Mouse (Mus musculus) 3T3-L1 (cell line): ENCODE measurements around the gene Cabin1.

ENCODE experiments used
- DNase-seq: peaks from one replicate; pipeline ENCODE4 v3.0.0-alpha.2; 2015; ENCODE audit warnings: low read depth, low spot score

The Cabin1 gene

DNA sequence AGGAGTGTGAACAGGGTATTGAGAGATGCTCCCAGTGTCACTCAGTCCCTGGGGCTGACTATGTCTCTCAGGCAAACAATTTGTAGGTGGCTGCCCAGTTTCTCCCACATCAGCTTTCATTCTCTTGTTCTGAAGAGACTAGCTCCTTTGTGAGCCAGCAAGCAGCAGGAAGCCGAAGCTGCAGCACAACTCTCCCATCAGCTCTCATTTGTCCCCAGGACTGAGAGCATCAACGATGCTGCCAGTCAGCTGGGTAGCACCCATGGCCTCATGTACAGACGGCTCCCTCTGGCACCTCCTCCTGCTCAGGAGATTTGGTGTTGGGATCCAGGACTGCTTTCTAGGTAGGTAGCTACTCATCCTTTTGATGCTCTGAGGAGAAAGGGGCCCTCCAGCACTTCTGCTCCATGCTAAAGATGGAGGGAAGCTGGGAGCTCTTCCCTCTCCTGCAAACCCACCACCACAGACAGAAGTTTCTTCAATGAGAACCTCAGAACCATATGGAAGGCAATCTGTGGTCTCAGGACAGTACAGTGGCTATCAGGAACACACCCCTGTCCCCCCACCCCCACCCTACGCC is 97.6 kb downstream of the Cabin1 start:
- DNase-seq = no peak

DNA sequence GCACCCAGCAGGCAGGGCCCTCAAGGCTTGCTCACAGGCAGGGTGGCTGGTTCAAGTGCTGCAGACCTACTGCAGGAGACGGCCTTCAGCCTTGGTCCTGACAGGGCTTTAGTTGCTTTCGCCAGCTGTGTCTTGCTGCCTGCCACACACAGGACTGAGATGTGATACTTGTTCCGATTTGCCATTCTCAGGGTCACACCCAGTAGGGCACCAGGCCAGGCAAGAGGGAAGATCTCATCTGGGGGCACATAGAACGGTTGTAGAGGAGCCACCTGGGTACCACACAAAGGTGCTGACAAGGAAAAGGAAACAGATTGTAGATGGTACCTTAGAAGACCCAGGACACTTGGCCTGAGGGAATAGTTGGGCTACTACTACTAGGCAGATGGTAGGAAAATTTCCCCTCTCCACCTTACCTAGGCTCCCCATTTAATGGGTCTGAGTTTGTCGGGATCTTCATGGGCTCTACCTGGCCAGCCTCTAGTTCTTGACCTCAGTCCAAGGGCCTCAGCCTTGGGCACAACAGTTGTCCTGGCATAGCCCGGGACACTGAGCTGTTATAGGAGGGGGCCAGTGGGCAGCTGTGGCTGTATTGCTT is 99.4 kb downstream of the Cabin1 start:
- DNase-seq = no peak

DNA sequence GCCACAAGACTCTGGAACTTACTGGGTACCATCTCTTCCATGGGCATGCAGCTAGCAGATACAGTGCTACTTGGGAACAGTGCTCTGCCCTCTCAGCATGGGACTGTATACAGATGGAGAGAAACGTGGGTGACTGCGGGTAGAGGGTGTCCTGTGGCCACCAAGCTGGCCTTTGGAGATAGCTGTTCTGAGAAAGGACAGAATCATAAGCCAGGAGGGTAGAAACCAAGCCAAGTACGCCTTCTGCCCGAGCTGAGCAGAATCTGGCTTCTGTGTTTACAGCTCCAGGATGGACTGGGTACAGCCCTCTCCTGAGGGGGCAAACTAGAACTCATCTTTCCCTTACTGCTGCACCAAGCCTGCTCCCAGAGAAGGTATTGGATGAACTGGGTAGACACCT is 101.6 kb downstream of the Cabin1 start:
- no peak for DNase-seq

DNA sequence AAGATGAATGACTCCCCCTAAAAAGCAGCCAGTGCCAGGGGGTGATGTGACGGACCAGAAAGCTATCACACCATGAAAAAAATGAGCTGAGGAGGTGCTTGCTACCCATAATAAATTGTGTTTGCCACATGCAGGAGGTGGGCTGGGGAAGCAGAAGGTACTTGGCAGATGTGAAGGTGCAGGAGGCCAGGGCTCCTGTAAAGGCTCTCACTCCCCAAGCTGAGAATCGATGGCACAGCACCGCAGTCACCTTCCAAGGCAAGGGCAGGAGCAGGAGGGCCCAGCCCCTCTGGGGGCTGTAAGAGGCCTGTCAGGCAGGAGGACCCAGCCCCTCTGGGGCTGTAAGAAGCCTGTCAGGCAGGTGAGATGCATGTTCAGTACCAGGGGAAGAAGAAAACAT is 102.3 kb downstream of the Cabin1 start:
- no peak for DNase-seq

DNA sequence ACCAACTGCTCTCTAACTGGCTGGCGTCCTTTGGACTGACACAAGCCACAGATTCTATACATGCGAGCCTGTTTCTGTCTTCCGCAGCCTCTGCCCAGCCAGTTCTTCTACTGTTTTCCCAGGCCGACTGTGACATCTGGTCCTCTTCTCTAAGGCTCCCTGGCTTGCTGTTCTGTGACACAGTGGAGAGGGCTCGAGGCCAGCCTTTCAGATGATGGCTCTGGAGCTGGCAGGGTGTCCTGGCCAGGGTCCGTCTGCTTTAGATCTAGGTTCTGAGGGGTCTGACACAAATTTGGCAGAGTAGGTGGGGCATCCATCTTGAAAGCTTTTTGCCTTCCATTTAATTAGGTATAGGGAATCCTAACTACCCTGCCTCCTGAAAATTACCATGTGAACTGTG is 102.8 kb downstream of the Cabin1 start:
- no peak for DNase-seq

DNA sequence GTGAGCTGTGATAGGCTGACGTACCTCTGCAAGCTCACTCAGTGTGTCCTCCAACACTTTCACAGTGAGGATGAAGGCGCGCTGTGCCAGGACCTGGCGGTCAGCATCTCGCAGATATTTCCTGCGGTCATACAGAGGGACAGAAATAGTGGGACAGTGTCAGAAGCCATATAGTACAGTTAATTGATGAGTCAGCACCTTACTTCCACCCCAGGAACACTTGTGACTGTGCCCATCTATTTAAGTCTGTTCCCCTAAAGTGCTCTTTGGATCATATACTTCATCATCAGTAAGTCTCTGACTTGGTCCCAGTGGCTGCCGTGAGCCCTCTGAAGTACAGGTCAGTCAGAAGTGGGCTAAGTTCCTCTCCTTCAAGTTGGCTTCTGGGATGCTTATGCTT is 106.4 kb downstream of the Cabin1 start:
- no peak for DNase-seq

DNA sequence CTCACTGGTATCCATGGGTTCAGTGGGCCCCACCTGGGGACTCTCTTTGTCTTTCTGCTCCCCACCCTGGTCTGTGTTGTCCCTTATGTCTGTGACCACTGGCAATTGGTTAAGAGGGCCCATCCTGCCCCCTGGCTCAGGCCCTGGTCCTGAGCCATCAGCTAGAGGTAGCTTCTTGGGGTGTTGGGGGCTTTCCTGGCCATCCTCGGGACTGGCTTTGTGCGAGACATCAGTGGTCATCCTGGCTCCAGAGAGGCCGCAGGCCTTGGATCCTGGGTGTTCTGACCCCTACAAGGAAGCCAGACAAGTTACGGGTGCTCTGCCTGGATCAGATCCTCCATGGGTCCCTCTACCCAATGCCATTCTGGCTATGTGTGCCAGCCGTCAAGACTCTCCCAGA is 107.0 kb downstream of the Cabin1 start:
- DNase-seq = no peak

DNA sequence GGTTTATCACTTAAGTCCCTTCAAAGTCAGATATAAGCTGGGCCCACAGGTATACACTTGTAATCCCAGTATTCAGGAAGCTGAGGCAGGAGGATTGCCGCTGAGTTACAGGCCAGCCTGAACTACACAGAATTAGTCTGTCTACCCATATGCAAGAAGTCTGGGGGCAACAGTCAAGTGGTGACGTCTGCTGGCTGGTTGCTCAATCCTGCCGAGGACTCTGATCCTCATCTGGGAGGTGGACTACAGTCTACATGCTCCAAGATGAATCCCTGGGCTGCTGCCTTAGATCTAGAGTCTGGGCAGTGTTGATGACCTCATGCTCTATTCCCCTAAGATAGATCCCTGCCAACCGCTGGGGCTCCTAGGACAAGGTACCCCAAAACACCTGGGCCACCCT is 110.1 kb downstream of the Cabin1 start:
- DNase-seq = no peak

DNA sequence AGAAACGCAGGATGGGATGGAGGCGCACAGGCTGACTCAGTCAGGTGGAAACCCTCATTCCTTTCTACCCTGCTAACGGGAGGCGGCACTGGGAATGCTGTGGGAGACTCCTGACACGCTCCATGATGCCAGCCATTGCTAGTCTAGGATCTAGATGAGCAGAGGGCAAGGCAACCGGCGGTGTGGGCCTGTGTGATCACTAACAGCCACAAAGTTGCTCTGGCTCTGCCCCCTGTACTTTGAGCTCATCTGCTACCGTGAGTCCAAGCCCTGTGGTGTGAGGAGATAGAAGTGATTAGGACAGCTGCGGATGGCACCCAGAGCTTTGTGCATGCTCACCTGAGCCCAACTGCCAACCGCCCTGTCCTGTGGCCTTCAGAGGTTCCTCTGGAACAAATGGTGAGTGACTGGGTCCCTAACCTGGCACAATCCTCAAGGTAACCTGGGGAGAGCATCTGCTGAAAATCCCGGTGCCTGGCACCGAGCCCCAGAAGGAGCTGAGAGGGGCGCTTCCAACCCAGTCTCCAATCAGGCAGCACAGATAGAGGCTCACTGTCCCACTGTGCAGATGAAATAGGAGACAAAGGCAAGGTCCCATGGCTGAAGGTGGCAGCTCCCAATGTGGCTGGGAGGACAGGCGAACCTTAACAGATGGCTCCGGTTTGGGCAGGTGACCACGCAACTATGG is 112.6 kb downstream of the Cabin1 start:
- DNase-seq = no peak

DNA sequence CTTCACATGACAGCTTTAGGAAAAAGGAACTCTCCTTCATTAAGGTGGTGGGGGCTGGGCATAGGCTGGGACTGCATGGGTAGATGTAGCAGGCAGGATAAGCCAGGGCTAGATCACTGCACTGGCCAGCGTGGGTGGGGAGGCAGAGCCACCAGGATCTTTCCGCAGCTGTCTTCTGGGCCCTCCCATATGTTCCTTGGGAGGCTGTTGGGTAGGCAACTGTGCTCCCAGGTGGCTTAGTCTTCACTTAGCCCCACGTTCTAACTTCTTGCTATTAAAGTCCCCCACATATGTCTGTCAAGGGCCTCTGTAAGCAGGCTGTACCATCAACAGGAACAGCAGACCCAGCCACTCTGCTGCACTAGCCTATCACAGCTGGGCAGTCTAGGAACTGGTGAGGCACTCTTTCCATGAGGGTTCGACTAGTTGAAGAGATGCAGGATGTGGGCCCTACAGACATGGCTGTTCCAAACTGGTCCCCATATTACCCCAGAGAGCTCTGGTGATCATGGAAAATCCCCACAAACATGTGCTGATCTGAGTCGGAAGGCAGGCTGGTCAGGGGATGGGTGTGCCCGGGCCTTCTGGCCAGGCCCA is 113.7 kb downstream of the Cabin1 start:
- no peak for DNase-seq

DNA sequence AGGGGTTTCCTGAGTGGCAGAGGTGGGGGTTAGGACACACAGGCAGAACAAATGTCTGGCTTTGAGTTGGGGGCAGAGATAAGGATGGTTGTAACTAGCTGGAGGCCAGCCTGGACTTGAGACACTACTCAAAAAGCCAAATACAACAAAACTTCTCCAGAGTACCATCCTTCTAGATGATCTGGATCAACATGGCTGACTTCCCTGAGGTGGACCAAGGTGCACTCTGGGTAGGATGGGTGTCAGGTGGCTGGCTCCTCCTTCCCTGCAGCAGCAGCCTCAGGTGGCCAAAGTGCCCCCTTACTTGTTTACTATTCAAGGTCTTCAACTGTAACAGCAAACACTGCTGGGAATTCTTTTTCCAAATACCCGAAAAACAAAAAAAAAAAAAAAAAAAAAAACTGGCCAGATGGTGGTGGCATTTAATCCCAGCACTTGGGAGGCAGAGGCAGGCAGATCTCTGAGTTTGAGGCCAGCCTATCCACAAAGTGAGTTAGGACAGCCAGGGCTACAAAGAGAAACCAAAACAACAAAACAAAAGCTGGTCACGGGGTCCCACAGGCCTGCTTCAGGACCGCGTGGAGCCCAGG is 114.6 kb downstream of the Cabin1 start:
- DNase-seq = no peak

DNA sequence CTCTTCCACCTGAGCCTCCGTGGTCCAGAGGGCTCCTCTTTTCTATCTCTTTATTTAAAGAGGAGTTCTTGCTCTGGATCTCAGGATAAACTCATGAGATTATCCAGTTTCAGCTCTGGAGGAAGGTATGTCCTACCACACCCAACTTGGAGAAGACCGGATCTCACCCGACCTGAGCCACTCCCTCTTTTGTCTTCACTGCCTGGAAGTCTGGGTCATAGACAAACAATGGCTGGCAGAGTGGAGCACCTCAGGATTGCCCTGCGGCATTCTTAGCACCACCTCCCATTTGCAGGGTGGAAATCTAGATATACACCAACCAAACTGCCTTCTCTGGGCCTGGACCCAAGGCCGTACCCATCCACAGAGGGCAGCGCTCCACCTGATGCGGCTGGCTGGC is 115.1 kb downstream of the Cabin1 start:
- no peak for DNase-seq

DNA sequence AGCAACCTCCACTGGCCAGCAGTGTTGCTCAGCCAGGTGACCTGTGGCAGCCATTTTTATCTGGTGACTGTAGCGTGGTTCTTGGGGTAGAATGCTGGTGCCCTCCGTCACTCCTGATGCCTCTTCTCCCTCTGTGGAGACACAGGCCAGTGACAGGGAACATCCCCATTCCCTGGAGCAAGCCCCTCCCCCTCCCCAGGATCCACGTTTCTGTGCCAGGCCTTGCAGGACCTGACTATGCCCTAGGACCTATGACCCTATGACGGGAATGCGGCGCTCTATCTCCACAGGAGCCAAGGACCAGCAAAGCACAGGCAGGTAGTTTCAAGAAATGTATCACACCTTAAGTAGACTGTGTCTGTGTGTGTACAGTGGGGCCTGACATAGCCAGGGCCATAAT is 116.0 kb downstream of the Cabin1 start:
- no peak for DNase-seq

DNA sequence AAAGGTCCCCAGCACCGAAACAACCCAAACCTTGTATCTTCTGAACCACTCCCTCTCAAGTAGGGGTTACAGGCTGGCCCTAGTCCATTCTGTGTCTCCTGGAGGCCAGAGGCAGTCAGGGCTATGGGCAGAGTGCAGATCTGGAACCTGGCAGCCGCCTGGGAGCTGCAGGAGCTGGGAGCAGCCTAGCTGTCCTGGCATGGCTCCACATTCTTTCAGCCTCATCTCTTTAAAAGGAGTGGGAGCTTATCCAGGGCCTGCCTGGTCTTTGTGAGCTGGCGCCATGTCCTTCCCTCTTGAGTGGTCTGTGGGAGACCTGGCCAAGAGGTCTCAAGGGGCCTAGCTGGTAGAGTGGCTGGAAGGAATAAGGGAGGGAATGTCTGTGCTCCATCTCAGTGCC is 116.8 kb downstream of the Cabin1 start:
- peak; percentile 35 for DNase-seq

DNA sequence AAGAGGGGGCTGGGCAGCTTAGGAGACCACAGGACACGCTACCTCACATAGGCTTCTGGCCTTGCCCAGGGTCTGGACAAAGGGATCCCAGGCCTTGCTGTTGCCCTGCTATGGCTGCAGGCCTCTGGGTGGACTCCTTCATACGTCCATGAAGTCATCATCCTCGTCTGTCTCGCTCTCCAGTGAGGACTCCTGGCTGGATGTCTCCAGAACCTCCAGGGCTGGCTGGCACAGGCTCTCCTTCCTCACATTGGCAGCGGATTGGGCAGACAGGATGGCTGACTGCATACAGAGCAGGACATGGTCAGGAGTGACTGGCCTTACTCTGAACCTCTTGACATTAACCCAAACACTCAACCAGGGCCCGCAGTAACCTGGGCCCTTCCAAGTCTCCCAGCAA is 117.7 kb downstream of the Cabin1 start:
- no peak for DNase-seq

DNA sequence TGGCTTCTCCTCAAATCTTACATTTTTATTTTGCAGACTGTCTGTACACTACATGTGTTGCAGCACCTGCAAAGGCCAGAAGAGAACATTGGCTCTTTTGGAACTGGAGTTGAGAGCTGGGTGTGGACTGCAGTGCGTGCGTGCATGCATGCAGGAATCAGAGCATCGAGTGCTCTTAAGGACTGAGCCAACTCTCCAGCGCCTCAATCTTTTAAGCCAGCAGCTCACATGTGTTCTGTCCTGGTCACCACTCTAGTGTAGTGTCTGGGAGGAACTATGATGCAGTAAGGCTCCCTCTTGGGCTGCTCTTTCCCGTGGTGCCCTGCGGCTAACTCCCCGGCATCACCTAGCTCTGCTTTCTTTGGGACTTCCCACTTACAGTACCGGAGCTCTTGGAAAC is 118.5 kb downstream of the Cabin1 start:
- DNase-seq = no peak

DNA sequence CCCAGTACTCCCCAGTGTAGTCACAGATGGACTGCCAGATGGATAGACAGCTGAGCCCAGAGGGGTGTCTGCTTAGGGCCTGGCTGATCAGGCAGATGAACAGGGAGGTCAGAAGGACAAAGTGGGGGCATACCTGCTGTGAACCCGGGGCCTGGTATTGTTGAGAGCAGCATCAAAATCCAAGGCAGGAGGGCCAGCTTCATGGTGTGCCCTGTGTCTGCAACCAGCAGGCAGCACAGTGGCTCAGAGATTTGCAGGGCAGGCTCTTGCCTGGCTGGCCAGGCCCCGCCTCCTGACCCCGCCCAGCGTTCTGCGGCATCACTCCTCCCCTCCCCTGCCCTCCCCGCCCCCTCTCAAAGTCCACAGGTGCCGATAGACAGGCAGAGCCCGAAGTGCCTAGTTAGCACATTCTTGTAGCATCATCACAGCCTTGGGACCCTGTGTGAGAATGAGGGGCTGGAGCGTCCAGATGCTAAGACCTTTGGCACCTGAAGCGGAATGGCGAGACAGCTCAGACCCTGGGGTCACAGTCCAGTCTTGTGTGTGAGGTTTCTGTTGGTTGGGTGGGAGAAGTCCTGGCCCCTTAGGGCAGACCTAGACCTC is 120.3 kb downstream of the Cabin1 start, which contains the start of gene Susd2:
Susd2 (minus strand) TSS at position 268 of the 603 bp plus-strand sequence.
- no peak for DNase-seq

DNA sequence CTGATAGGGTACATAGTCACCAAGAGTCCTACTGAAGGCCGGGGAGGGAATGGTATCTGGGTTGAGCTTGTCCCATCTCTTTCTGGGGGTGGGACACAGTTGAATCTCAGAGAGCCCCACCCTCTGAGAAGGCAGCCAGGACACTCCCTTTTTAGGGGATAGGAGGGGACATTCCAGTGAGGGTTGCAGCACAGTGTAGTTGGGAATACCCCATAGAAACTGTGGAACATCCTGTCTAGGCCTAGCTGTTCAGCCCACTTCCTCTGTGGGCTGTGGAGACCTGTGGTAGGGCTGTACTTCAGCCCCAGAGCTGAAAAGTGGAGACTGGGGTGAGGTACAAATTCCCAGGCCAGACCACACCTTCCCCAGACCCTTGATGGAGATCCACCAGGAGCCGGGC is 121.2 kb downstream of the Cabin1 start:
- no peak for DNase-seq

DNA sequence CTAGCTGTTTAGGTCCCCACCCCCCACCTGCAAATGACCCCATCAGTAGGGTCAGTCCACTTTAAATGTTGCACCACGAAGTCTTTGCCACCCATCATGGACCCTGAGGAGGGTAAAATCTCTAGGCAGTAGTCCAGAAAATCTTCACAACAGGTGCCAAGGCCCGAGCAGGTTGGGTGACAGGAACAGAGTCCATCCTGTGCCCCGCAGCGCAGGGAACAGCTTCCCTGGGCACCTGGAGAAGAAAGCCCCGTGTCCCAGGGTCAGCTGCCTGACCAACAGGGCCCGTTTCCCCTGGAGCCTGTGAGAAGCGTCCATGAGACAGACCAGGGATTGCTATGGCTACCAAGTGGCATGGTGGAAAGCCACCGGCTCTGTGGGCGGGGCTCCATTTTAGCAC is 121.7 kb downstream of the Cabin1 start:
- DNase-seq = no peak

DNA sequence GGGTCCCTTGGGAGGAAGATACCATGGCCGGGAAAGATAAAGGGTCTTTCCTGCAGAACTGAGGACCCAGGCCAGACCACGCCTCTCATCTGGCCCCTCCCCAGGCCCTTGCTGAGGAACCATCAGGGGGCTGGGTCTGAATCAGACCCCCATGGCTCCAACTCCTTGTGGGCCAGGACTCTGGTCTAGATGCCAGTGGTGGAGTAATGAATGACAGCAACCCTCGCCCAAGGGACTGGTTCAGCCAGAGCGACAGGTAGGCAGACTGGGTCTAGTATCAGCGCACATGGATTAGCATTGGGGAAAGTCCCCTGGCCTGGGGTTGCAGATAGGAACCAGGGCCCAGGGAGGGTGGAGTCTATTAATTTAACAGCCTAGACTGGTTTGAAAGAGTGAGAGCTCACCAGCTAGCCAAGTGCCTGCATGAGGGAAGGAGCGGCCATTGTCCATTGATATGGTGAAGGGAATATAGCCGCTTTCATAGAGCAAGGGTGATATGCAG is 122.4 kb downstream of the Cabin1 start:
- DNase-seq = no peak

DNA sequence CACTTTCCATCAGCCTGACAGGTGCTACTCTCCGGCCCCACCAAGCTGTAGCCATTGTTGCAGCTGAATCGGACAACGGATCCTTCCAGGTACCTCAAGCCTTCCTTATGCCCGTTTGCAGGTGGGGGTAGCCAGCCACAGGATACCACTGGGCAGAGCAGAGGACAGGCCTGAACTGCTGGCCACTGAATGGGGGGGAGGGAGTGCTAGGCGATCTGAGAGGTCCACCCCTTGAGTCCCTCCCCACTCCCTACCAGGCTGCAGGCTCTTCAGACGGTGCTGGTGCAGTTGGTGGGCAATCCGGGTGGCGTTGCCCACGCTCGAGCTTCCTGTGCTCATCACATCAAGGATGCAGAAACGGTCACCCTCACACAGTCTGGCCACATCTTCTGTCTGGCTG is 126.4 kb downstream of the Cabin1 start:
- no peak for DNase-seq
